Mouse (Mus musculus): ENCODE data around the gene Mast1.

The Mast1 gene

DNA sequence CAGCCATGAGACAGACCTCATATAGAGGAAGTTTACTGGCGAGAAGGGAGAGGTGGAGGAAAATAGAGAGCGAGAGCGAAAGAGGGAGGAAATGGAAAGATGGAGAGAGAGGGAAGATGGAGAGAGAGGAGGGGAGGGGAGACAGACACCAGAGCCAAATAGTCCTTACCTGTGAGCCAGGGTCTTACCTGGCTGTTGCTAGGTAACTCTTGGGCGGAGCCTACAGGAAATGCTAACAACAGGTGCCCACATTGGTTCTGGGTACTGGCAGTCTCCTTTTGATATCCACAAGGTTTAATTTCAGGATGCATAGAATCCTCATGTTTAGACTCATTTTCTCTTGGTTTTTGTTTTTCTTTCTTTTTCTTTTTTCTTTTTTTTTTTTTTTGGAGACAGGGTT is 64.1 kb downstream of the Mast1 start:
- DNase-seq (ENCODE audit: low read depth, low spot score): no peak

DNA sequence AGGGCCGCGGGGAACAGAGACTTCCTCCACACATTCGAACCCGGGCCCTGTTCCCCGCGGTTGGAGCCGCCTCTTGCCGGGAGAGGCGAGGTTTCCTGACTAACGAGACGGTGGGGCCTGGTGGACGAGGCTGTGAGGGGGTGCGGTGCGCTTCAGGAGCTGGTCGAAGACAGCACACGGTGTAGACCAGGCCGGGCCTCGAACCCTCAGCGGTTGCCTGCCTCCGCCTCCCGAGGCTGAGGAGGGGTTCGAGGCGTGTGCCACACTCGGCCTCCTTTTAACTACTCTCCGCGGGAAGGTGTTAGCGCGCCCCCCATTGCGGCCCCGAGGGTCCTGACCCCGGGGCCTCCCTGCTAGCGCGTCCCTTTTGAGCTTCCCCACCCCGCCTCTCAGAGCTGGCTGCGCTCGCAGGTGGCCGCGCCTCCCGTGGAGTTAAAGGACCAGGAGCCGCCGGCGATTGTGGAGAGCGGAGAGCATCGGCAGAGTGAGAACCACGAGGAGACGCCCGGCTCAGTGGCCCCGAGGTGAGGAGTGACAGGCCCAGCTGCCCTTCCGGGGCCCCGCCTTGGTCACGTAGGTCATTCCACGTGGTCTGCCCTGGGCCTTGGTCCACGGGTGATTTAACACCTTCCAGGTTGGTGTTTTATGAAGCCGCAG is 64.7 kb downstream of the Mast1 start:
- no peak for DNase-seq (ENCODE audit: low read depth, low spot score)

GRCm38 (mm10) chr8:84871376-84872308 is 65.5 kb downstream of the Mast1 start, which contains the start of gene Syce2:
Gene Syce2, plus strand, starts transcription at chr8:84872111.
- no peak for DNase-seq (ENCODE audit: low read depth, low spot score)

All from telencephalon, adult 2 months (tissue).